Mouse (Mus musculus): ENCODE data around the gene Grk1. TPM values are rescaled to one million over a fixed set of nuclear protein-coding genes. Genes with fewer than 3 reads are reported as not detected.

Grk1 gene
- total and polyA plus RNA-seq, 3 experiments: not detected

DNA sequence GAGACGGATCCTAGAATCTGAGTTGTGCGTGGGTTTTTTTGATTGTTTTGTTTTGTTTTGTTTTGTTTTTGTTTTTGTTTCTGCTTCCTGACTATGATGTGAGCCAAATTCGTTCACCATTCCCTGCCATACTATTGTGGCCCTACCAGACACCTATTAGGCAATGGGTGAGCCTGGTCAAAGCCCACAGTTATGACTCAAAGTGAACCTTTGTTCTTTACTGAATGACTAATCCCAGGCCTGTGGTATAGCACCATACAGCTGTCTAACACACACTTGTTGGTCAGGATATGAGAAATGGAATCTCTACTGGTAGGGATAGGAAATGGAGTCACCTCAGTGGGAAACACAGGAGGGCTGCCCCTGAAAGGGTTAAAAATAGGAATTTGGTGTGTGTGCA, 22.3 kb upstream of the Grk1 start (continued):
- TF ChIP-seq RAD21 (IDR thresholded peaks at IDR 0.05; ENCODE audit: low read depth, low read length) (no peak), SIN3A (IDR thresholded peaks at IDR 0.05; ENCODE audit: low read length) (peak; percentile 87), ZKSCAN1 (IDR thresholded peaks at IDR 0.05; ENCODE audit: borderline replicate concordance, low read depth, low read length) (no peak), HCFC1 (IDR thresholded peaks at IDR 0.05; ENCODE audit: low read depth, low read length) (no peak), CHD2 (IDR thresholded peaks at IDR 0.05; ENCODE audit: low read length) (peak; percentile 79), USF2 (conservative IDR thresholded peaks at IDR 0.05; ENCODE audit: low read depth, low read length) (no peak), POLR2AphosphoS2 (IDR thresholded peaks at IDR 0.05; ENCODE audit: low read depth, low read length) (no peak; the same call in 1 of the 2 replicates), CHD1 (IDR thresholded peaks at IDR 0.05; ENCODE audit: low read depth, low read length) (no peak), ZNF384 (IDR thresholded peaks at IDR 0.05; ENCODE audit: low read depth, low read length) (no peak), KAT2A (IDR thresholded peaks at IDR 0.05; ENCODE audit: insufficient replicate concordance, low read length) (no peak), ETS1 (conservative IDR thresholded peaks at IDR 0.05; ENCODE audit: low read depth, low read length) (peak; percentile 83), PAX5 (IDR thresholded peaks at IDR 0.05; ENCODE audit: low read length) (no peak), JUN (IDR thresholded peaks at IDR 0.05; ENCODE audit: insufficient read depth, low read depth, low read length) (peak; percentile 92), NELFE (IDR thresholded peaks at IDR 0.05; ENCODE audit: low read depth, low read length) (no peak), ZMIZ1 (IDR thresholded peaks at IDR 0.05; ENCODE audit: low read depth, low read length) (no peak), IRF4 (IDR thresholded peaks at IDR 0.05; ENCODE audit: low read depth, low read length) (peak; percentile 93)

DNA sequence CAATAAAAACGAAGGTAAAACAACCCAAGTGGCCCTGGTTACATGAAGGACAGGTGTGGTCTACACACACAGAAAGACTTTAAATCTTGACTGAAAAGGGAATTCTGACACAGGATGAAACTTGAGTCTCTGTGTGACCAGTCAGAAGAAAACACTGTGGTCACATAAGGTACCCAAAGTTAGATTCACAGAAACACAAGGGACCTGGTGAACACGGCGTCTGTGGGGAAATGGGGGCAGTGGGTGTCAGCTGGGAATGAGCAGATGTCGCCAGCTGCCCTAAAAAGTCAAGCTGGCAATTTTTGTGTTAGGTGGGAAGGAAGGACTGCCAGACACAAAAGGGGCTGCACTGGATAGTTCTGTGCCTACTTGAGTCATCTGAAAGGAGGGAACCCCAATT, 21.9 kb upstream of the Grk1 start:
- no peak overlapping the region for H3K9ac ChIP-seq (ENCODE audit: insufficient read depth, low read depth)
- peak; percentile 65 for DNase-seq (ENCODE audit: extremely low read depth)
- dilution Hi-C loops (cut with MboI; ENCODE audit: extremely low pct_ligation_motif_present, extremely low pct_unique_long_range_greater_than_20kb, low sequenced_read_pairs): no loop called here
- no peak overlapping the region for H3K4me2 ChIP-seq (ENCODE audit: insufficient read depth, low read depth, poor library complexity, severe bottlenecking)
- H3K27ac ChIP-seq (ENCODE audit: insufficient read depth, low read depth): peak overlapping the region; percentile 23; the same call in 1 of the 2 replicates
- H3K27me3 ChIP-seq (replicated peaks): no peaks in the 10 kb centered on the region
- H3K79me2 ChIP-seq (replicated peaks; ENCODE audit: control insufficient read depth, extremely low read depth, insufficient read depth, poor library complexity, severe bottlenecking): no peaks in the 10 kb centered on the region; the same call in 1 of the 2 replicates
- in situ Hi-C loops (cut with MboI; ENCODE audit: low pct_ligation_motif_present, low pct_unique_long_range_greater_than_20kb, low sequenced_read_pairs): loop anchor here (5.0 kb wide), 1 partner anchor 41 kb away; no protein-coding TSS in a partner anchor
- TF ChIP-seq IRF4 (IDR thresholded peaks at IDR 0.05; ENCODE audit: low read depth, low read length) (peak; percentile 73), POLR2A (IDR thresholded peaks at IDR 0.05; ENCODE audit: low read depth, low read length) (no peak), ZMIZ1 (IDR thresholded peaks at IDR 0.05; ENCODE audit: low read depth, low read length) (no peak), GABPA (IDR thresholded peaks at IDR 0.05; ENCODE audit: insufficient replicate concordance, low read depth, low read length) (no peak), MAFK (IDR thresholded peaks at IDR 0.05; ENCODE audit: insufficient replicate concordance, low read length) (peak; percentile 73), MEF2A (IDR thresholded peaks at IDR 0.05; ENCODE audit: borderline replicate concordance, low read depth, low read length) (peak; percentile 64), TCF12 (IDR thresholded peaks at IDR 0.05; ENCODE audit: low read depth, low read length) (peak; percentile 90), KAT2A (IDR thresholded peaks at IDR 0.05; ENCODE audit: insufficient replicate concordance, low read length) (no peak), ZKSCAN1 (IDR thresholded peaks at IDR 0.05; ENCODE audit: borderline replicate concordance, low read depth, low read length) (no peak), E2F4 (IDR thresholded peaks at IDR 0.05; ENCODE audit: insufficient replicate concordance, low read depth, low read length) (no peak), ELF1 (IDR thresholded peaks at IDR 0.05; ENCODE audit: low read depth, low read length) (no peak), NRF1 (IDR thresholded peaks at IDR 0.05; ENCODE audit: low read depth, low read length) (no peak), ETS1 (conservative IDR thresholded peaks at IDR 0.05; ENCODE audit: low read depth, low read length) (peak; percentile 55; the same call in 1 of the 2 replicates), CHD2 (IDR thresholded peaks at IDR 0.05; ENCODE audit: low read length) (no peak), ZC3H11A (IDR thresholded peaks at IDR 0.05; ENCODE audit: low read depth, low read length) (no peak), MAZ (IDR thresholded peaks at IDR 0.05; ENCODE audit: low read depth, low read length) (no peak), EP300 (IDR thresholded peaks at IDR 0.05; ENCODE audit: low read length) (peak; percentile 47), BHLHE40 (IDR thresholded peaks at IDR 0.05; ENCODE audit: low read depth, low read length) (peak; percentile 25; the same call in 1 of the 2 replicates)
- no peak overlapping the region for H3K4me3 ChIP-seq (replicated peaks in 1 of 3; ENCODE audit: low read depth in 2 of 3, low read length in 2 of 3, poor library complexity in 1 of 3)
- H3K9me3 ChIP-seq (replicated peaks; ENCODE audit: low read length): no peaks in the 10 kb centered on the region
- peaks cover 16 to 26% of the 10 kb centered on the region in 2 experiments; a peak in 3 of 4 replicates for H3K4me1 ChIP-seq (ENCODE audit: control insufficient read depth in 1 of 2, insufficient read depth in 2 of 2)
- peaks cover 17 to 22% of the 10 kb centered on the region in 2 experiments for H3K36me3 ChIP-seq (replicated peaks in 1 of 2; ENCODE audit: control insufficient read depth in 1 of 2, insufficient read depth in 1 of 2, low read length in 1 of 2)
